Mouse (Mus musculus): ENCODE measurements around the gene Cd24a. TPM values are rescaled to one million over a fixed set of nuclear protein-coding genes. Genes with fewer than 3 reads are reported as not detected.

The Cd24a gene
- polyA plus RNA-seq, 2 experiments, result 1,014 to 1,175 TPM

DNA sequence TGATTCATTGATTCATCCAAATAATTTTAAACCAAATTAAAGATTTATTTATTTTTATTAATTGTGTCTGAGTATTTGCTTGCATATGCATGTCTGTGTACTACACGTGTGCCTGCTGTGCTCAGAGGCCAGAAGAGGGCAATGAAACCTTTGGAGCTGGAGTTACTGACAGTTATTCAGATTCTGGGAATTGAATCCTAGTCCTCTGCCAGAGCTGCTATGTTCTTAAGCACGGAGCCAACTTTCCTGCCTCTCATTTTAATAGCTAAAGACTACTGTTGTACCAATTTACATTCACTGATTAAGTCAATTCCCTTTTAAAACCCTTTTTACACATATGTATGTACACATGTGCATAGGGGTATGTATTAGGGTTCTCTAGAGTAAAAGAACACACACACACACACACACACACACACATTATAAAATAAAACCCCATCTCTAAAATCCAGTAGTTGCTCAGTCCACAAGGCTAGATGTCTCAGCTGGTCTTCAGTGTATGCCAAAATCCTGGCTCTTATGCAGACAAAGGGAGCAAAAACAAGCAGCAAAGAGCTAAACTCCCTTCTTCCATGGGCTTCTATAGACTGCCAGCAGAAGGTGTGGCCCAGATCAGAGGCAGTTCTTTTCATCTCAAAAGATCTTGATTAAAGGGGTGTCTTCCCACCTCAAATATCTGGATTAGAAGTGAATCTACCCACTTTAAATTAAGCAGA, 53.7 kb downstream of the Cd24a start:
- peak overlapping the region; percentile 54 for H3K9ac ChIP-seq (replicated peaks)
- H3K27me3 ChIP-seq (ENCODE audit: control insufficient read depth, insufficient read depth, low read length), result no peaks in the 10 kb centered on the region
- ATAC-seq (ENCODE audit: insufficient read depth) (no peak), DNase-seq (ENCODE audit: low read depth in 3 of 3, low spot score in 3 of 3) (no peak)
- peak overlapping the region; percentile 69 for H3K4me2 ChIP-seq (ENCODE audit: low read depth)
- no peak overlapping the region for H3K4me3 ChIP-seq (ENCODE audit: insufficient read depth in 1 of 2, low read depth in 2 of 2, low read length in 2 of 2)
- H3K36me3 ChIP-seq (replicated peaks; ENCODE audit: control insufficient read depth, insufficient read depth, low read depth), result peaks cover 4% of the 10 kb centered on the region; the same call in 1 of the 2 replicates
- H3K27ac ChIP-seq, result peak overlapping the region; percentile 96
- peaks cover 6% of the 10 kb centered on the region for H3K9me3 ChIP-seq (ENCODE audit: control insufficient read depth, low read length)
- H3K4me1 ChIP-seq (replicated peaks; ENCODE audit: control insufficient read depth in 2 of 2, insufficient read depth in 2 of 2, low read length in 1 of 2), result peaks cover 48 to 51% of the 10 kb centered on the region in 2 experiments
- WGBS (ENCODE audit: insufficient replicate concordance), result 73% methylated on average over 2 of the region's 2 CpGs
- TF ChIP-seq EP300 (IDR thresholded peaks at IDR 0.05; ENCODE audit: low read depth), result no peak
- peak; percentile 13; the same call in 1 of the 2 replicates for TF ChIP-seq CTCF (IDR thresholded peaks at IDR 0.05; ENCODE audit: low read depth)

DNA sequence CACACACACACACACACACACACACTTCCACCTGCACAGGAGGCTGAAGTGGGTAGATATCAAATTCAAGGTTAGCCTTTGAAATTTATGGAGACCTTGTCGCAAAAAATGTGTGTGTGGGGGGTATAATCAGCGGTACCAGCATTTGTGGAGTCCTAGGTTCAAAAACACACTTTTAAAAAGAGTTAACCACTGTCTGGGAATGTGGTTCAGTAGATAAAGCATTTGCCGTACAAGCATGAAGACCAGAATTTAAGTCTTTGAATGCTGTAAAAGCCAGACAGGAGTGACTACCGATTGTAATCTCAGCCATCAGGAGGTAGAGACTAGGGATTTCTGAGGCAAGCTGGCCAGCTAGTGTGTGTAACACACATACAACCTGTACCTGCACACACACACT, 55.0 kb downstream of the Cd24a start:
- Histone ChIP-seq H3K27me3 (ENCODE audit: control insufficient read depth, insufficient read depth, low read length) (no peaks in the 10 kb centered on the region), H3K36me3 (replicated peaks; ENCODE audit: control insufficient read depth, insufficient read depth, low read depth) (no peaks in the 10 kb centered on the region), H3K4me2 (ENCODE audit: low read depth) (no peak overlapping the region), H3K9me3 (ENCODE audit: control insufficient read depth, low read length) (0 out of 2 replicates have a peak, but pooled peaks cover 2% of the 10 kb centered on the region), H3K27ac (peak overlapping the region; percentile 44), H3K4me1 (replicated peaks; ENCODE audit: control insufficient read depth in 2 of 2, insufficient read depth in 2 of 2, low read length in 1 of 2) (peaks cover 44 to 46% of the 10 kb centered on the region in 2 experiments), H3K9ac (replicated peaks) (no peak overlapping the region), H3K4me3 (ENCODE audit: insufficient read depth in 1 of 2, low read depth in 2 of 2, low read length in 2 of 2) (no peak overlapping the region)
- WGBS (ENCODE audit: insufficient replicate concordance), result 17% methylated on average over 4 of the region's 4 CpGs
- TF ChIP-seq CTCF (IDR thresholded peaks at IDR 0.05; ENCODE audit: low read depth), result no peak
- ATAC-seq (ENCODE audit: insufficient read depth), result no peak
- no peak for DNase-seq (ENCODE audit: low read depth in 3 of 3, low spot score in 3 of 3)

Other genes starting within 250 kb of the Cd24a start
- 2.0 and 2.1 TPM in 2 replicates for gene Bend3, start 99.5 kb upstream of the Cd24a start, polyA plus RNA-seq (2012; rRNA removed)
- 1.2 and 1.3 TPM in 2 replicates for gene Bend3, start 99.5 kb upstream of the Cd24a start, polyA plus RNA-seq (2014; fragmentation: Nextera tagmentation; extraction: Ambion mirVana)
- 12.3 and 14.7 TPM in 2 replicates for gene Gm9803, start 54.2 kb upstream of the Cd24a start, polyA plus RNA-seq (2012; rRNA removed)
- 8.5 and 10.0 TPM in 2 replicates for gene Gm9803, start 54.2 kb upstream of the Cd24a start, polyA plus RNA-seq (2014; fragmentation: Nextera tagmentation; extraction: Ambion mirVana)
- 5.2 and 11.6 TPM in 2 replicates for gene 1700021F05Rik, start 37.3 kb upstream of the Cd24a start, polyA plus RNA-seq (2012; rRNA removed)
- 30.7 TPM in 2 replicates for gene 1700021F05Rik, start 37.3 kb upstream of the Cd24a start, polyA plus RNA-seq (2014; fragmentation: Nextera tagmentation; extraction: Ambion mirVana)